Mouse (Mus musculus) hindbrain, embryonic 11.5 days (tissue): Measurements from ENCODE around the gene Taf1b. TPM values are rescaled to one million over a fixed set of nuclear protein-coding genes. Genes with fewer than 3 reads are reported as not detected.

ENCODE experiments used
- ATAC-seq: fragments of 200-750 bp; cut with Nextera tagmentation; 2 replicates; pipeline ENCODE4 v1.8.0; 2017; ENCODE audit warnings: mild to moderate bottlenecking, moderate TSS enrichment, moderate library complexity; ENCODE audit not compliant: low FRiP score
- DNase-seq: peaks from one replicate; pipeline ENCODE4 v3.0.0-alpha.2; 2015; ENCODE audit warnings: low spot score
- H3K27ac ChIP-seq: fragments of 300-500 bp; sonication (generic); 2 replicates; pipeline ENCODE4 v1.5.1; 2014; ENCODE audit warnings: mild to moderate bottlenecking, low read depth, low read length
- H3K27me3 ChIP-seq: fragments of 300-500 bp; sonication (generic); 2 replicates; pipeline ENCODE4 v1.6.1; 2014; ENCODE audit warnings: mild to moderate bottlenecking, low read length, moderate library complexity, mixed read lengths; ENCODE audit not compliant: control insufficient read depth, insufficient read depth
- H3K36me3 ChIP-seq: fragments of 300-500 bp; sonication (generic); 2 replicates; pipeline ENCODE4 v1.6.1; 2014; ENCODE audit warnings: mild to moderate bottlenecking, low read length, moderate library complexity, mixed read lengths; ENCODE audit not compliant: control insufficient read depth, insufficient read depth
- H3K4me1 ChIP-seq: fragments of 300-500 bp; sonication (generic); replicated peaks from 2 replicates; pipeline ENCODE4 v1.6.1; 2014; ENCODE audit warnings: low read length, mixed read lengths; ENCODE audit not compliant: control insufficient read depth, insufficient read depth
- H3K4me2 ChIP-seq: fragments of 300-500 bp; sonication (generic); replicated peaks from 2 replicates; pipeline ENCODE4 v1.6.1; 2014; ENCODE audit warnings: mild to moderate bottlenecking, low read depth, low read length
- H3K4me3 ChIP-seq: fragments of 300-500 bp; sonication (generic); 2 replicates; pipeline ENCODE4 v1.5.1; 2014; ENCODE audit warnings: low read depth, low read length
- H3K9ac ChIP-seq: fragments of 300-500 bp; sonication (generic); 2 replicates; pipeline ENCODE4 v1.6.1; 2014; ENCODE audit warnings: low read depth, low read length
- H3K9me3 ChIP-seq: fragments of 300-500 bp; sonication (generic); 2 replicates; pipeline ENCODE4 v1.6.1; 2016; ENCODE audit warnings: low read length; ENCODE audit not compliant: control insufficient read depth
- WGBS: fragments of 180-500 bp; shearing (Covaris S2); extraction: QIAGEN DNeasy Blood & Tissue Kit; methylation state at CpG from one replicate; pipeline ENCODE4 v1.1.7; 2014; 5-methylcytosine and 5-hydroxymethylcytosine counted together
- polyA plus RNA-seq: library from polyadenylated mRNA; unstranded; fragments of >200 nt; fragmentation: Nextera tagmentation; extraction: Ambion mirVana; gene quantifications from 2 replicates; pipeline ENCODE4 v1.2.1, GENCODE M21; 2014

The Taf1b gene
- polyA plus RNA-seq, 1 experiment from 2014 or later: 36.5 TPM

DNA sequence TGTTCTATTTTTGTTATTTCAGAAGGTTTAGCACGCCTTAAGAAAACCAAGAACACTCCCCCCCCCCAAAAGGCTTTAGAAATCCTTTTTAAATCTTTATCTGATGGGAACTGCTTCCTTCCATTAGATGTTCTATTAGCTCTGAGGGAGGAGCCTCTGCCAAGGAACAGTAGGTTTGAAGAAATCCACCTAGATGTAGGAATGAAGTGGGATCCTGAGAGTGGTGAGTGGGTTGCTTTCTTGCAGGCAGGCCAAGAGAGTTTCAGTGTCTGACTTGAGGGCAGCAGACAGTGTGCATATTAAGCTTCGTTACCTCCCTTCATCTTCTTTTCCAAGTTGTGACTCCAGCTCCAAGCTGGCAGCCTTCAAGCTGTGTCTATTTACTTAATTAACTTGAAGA, 39.0 kb downstream of the Taf1b start:
- no peak overlapping the region for H3K4me2 ChIP-seq
- H3K36me3 ChIP-seq: no peaks in the 10 kb centered on the region
- no peak overlapping the region for H3K27ac ChIP-seq
- no peaks in the 10 kb centered on the region for H3K9me3 ChIP-seq
- H3K27me3 ChIP-seq: no peaks in the 10 kb centered on the region
- H3K9ac ChIP-seq: no peak overlapping the region
- 73% methylated on average over 2 of the region's 2 CpGs for WGBS
- no peak for DNase-seq
- no peak overlapping the region for H3K4me3 ChIP-seq
- no peak for ATAC-seq
- no peaks in the 10 kb centered on the region for H3K4me1 ChIP-seq

- Histone ChIP-seq H3K9ac (no peak overlapping the region), H3K27ac (no peak overlapping the region), H3K36me3 (no peaks in the 10 kb centered on the region), H3K4me3 (no peak overlapping the region), H3K4me2 (no peak overlapping the region), H3K4me1 (no peaks in the 10 kb centered on the region), H3K27me3 (no peaks in the 10 kb centered on the region), H3K9me3 (no peaks in the 10 kb centered on the region)
- ATAC-seq (no peak), DNase-seq (no peak)
- 81% methylated on average over 4 of the region's 4 CpGs for WGBS
Measured at GRCm38 (mm10) chr12:24537965-24538364, 39.8 kb downstream of the Taf1b start.

DNA sequence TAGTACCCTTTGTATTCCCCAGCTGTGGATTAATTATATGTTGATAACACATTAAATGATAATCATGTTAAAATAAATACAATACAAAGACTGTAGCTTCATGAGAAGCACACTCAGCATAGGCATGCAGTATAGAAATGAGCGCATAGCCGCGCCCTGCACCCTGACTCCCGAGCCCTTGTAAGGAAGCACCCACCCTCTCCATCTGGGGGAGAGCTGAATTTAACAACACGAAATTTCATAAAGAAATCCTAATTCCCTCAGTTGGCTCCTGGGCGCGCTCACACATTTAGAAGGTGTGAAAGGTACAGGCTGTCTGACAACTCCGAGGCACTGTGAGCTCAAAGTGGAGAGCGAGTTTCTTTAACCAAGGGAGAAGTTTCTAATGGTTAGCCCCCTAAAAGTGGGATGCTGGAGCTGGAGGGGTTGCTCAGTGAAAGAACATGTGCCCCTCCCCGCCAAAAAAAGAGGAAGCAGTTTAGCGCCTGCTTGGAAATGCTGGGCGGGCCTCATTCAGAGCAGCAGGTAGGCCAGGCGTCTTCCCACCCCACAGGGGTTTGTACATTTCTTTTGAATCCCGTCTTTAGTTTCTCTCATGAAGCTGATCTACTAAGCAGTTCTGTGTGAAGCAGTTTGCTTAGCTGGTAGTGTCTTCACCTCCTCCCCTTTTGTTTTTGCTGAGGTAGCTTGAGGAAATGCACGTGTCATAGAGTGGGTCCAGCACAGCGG, 43.4 kb downstream of the Taf1b start:
- 88% methylated on average over 16 of the region's 16 CpGs for WGBS
- Histone ChIP-seq H3K27me3 (no peaks in the 10 kb centered on the region), H3K27ac (no peak overlapping the region), H3K9ac (no peak overlapping the region), H3K4me3 (no peak overlapping the region), H3K4me1 (no peaks in the 10 kb centered on the region), H3K36me3 (no peaks in the 10 kb centered on the region), H3K9me3 (no peaks in the 10 kb centered on the region), H3K4me2 (no peak overlapping the region)
- DNase-seq (no peak), ATAC-seq (no peak)

DNA sequence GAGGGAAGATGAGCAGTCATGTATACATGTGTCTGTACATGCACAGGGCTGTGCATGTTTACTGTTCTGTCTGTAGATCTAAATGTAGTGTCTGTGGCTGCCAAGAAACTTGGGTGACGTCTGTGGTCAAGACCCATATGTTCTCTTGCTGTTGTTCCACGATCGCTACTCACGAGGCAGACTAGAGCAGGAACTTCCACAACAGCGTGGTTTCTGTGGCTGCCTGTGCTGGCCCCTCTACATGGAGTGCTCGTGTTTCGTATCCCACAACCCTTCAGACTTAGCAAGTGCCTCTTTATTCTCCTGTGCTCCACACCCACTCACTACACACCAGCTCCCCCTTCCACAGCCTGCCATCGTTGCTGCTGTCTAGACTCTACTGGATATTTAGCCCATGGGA, 49.5 kb downstream of the Taf1b start:
- no peaks in the 10 kb centered on the region for H3K27me3 ChIP-seq
- no peaks in the 10 kb centered on the region for H3K9me3 ChIP-seq
- no peak overlapping the region for H3K4me2 ChIP-seq
- H3K4me3 ChIP-seq: no peak overlapping the region
- 91% methylated on average over 8 of the region's 8 CpGs for WGBS
- no peak overlapping the region for H3K27ac ChIP-seq
- H3K36me3 ChIP-seq: no peaks in the 10 kb centered on the region
- H3K9ac ChIP-seq: no peak overlapping the region
- no peaks in the 10 kb centered on the region for H3K4me1 ChIP-seq
- no peak for ATAC-seq
- no peak for DNase-seq

GRCm38 (mm10) chr12:24548885-24549284, 50.7 kb downstream of the Taf1b start:
- ATAC-seq: no peak
- Histone ChIP-seq H3K27ac (no peak overlapping the region), H3K27me3 (no peaks in the 10 kb centered on the region), H3K9me3 (no peaks in the 10 kb centered on the region), H3K36me3 (no peaks in the 10 kb centered on the region), H3K4me2 (no peak overlapping the region), H3K9ac (no peak overlapping the region), H3K4me3 (no peak overlapping the region), H3K4me1 (no peaks in the 10 kb centered on the region)
- DNase-seq: no peak
- 91% methylated on average over 6 of the region's 6 CpGs for WGBS

GRCm38 (mm10) chr12:24552531-24552930, 54.4 kb downstream of the Taf1b start:
- H3K27ac ChIP-seq: no peak overlapping the region
- H3K9ac ChIP-seq: no peak overlapping the region
- H3K4me1 ChIP-seq: no peaks in the 10 kb centered on the region
- no peaks in the 10 kb centered on the region for H3K27me3 ChIP-seq
- 87% methylated on average over 2 of the region's 2 CpGs for WGBS
- no peak overlapping the region for H3K4me3 ChIP-seq
- ATAC-seq (no peak), DNase-seq (no peak)
- no peaks in the 10 kb centered on the region for H3K36me3 ChIP-seq
- no peak overlapping the region for H3K4me2 ChIP-seq
- no peaks in the 10 kb centered on the region for H3K9me3 ChIP-seq

GRCm38 (mm10) chr12:24555976-24556375, 57.8 kb downstream of the Taf1b start:
- no peak overlapping the region for H3K4me2 ChIP-seq
- ATAC-seq (no peak), DNase-seq (no peak)
- 84% methylated on average over 8 of the region's 8 CpGs for WGBS
- no peaks in the 10 kb centered on the region for H3K36me3 ChIP-seq
- H3K4me1 ChIP-seq: no peaks in the 10 kb centered on the region
- H3K27ac ChIP-seq: no peak overlapping the region
- H3K9ac ChIP-seq: no peak overlapping the region
- no peak overlapping the region for H3K4me3 ChIP-seq
- no peaks in the 10 kb centered on the region for H3K9me3 ChIP-seq
- H3K27me3 ChIP-seq: no peaks in the 10 kb centered on the region

DNA sequence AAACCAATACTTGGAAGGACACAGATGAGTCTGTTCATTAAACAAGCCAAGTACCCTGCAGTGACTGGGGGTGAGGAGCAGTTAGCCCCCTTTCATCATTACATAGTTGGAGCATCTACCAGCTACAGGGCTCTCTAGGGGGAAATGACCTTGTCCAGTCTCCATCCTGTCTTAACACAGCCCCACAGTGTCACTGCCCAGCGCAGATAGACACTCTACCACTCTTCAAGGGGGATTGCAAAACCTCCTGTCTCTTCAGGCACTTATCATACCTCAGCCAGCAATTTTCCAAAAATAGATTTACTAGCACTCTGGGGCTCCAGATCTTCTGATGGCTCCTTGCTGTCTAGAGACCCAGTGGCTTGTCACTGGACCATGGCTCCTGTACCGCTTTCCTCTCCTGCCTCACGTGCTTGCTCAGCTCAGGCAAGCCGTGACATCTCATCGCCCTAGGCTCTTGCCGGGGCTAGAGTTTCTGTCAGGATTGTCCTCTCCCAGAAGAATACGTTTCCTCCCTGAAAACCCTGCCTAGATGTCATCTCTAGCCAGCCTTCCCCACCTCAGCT, 65.3 kb downstream of the Taf1b start:
- Histone ChIP-seq H3K27me3 (no peaks in the 10 kb centered on the region), H3K4me2 (no peak overlapping the region), H3K36me3 (no peaks in the 10 kb centered on the region), H3K4me3 (no peak overlapping the region), H3K9me3 (no peaks in the 10 kb centered on the region), H3K27ac (no peak overlapping the region), H3K9ac (no peak overlapping the region), H3K4me1 (no peaks in the 10 kb centered on the region)
- WGBS: 87% methylated on average over 7 of the region's 7 CpGs
- ATAC-seq: no peak
- no peak for DNase-seq

GRCm38 (mm10) chr12:24565311-24565710, 67.2 kb downstream of the Taf1b start:
- Histone ChIP-seq H3K9ac (no peak overlapping the region), H3K27me3 (no peaks in the 10 kb centered on the region), H3K4me1 (no peaks in the 10 kb centered on the region), H3K4me2 (no peak overlapping the region), H3K36me3 (no peaks in the 10 kb centered on the region), H3K4me3 (no peak overlapping the region), H3K27ac (no peak overlapping the region), H3K9me3 (no peaks in the 10 kb centered on the region)
- ATAC-seq (no peak), DNase-seq (no peak)
- 78% methylated on average over 6 of the region's 6 CpGs for WGBS
